Mouse (Mus musculus) kidney, adult 2 months (tissue): ENCODE data around the gene Prkg1. TPM values are rescaled to one million over a fixed set of nuclear protein-coding genes. Genes with fewer than 3 reads are reported as not detected.

Source experiments
- DNase-seq: peaks from one replicate; pipeline ENCODE4 v3.0.0; 2021
- H3K27ac ChIP-seq: fragments of 200-500 bp; 2 replicates; pipeline ENCODE4 v1.5.1; 2012; ENCODE audit warnings: low read depth, low read length, control low read depth, inconsistent platforms; ENCODE audit not compliant: insufficient read depth
- H3K27me3 ChIP-seq: fragments of 200-500 bp; replicated peaks from 2 replicates; pipeline ENCODE4 v1.6.1; 2012; ENCODE audit warnings: mild to moderate bottlenecking, moderate library complexity, low read length, inconsistent platforms; ENCODE audit not compliant: control insufficient read depth, insufficient read depth
- H3K36me3 ChIP-seq: fragments of 200-500 bp; 2 replicates; pipeline ENCODE4 v1.6.1; 2012; ENCODE audit warnings: mild to moderate bottlenecking, moderate library complexity, low read length, inconsistent platforms; ENCODE audit not compliant: control insufficient read depth, insufficient read depth
- H3K4me1 ChIP-seq: fragments of 200-500 bp; 2 replicates; pipeline ENCODE4 v1.6.1; 2011; ENCODE audit warnings: low read length; ENCODE audit not compliant: control insufficient read depth, insufficient read depth
- H3K4me3 ChIP-seq: fragments of 200-500 bp; 2 replicates; pipeline ENCODE4 v1.5.1; 2011; ENCODE audit warnings: mild to moderate bottlenecking, low read depth, low read length, control low read depth; ENCODE audit not compliant: insufficient read depth
- CTCF ChIP-seq: fragments of 200-500 bp; conservative IDR thresholded peaks from 2 replicates; pipeline ENCODE4 v1.5.1; 2011; ENCODE audit warnings: low read depth, mild to moderate bottlenecking, control low read depth, low read length, moderate library complexity, mixed read lengths; ENCODE audit not compliant: insufficient read depth, insufficient read length
- POLR2A ChIP-seq: fragments of 200-500 bp; IDR thresholded peaks from one replicate; pipeline ENCODE4 v1.6.1; 2011; ENCODE audit warnings: low read depth, low read length, control low read depth
- WGBS: fragments of 180-500 bp; shearing (Covaris S2); methylation state at CpG from one replicate; pipeline ENCODE4 v1.1.7; 2018; 5-methylcytosine and 5-hydroxymethylcytosine counted together
- polyA plus RNA-seq: library from polyadenylated mRNA; depleted of rRNA; stranded (reverse); fragments of >200 nt; gene quantifications from 2 replicates; pipeline ENCODE4 v1.2.3, GENCODE M21; 2012

Prkg1 gene
- polyA plus RNA-seq, 1 experiment = 1.7 TPM

DNA sequence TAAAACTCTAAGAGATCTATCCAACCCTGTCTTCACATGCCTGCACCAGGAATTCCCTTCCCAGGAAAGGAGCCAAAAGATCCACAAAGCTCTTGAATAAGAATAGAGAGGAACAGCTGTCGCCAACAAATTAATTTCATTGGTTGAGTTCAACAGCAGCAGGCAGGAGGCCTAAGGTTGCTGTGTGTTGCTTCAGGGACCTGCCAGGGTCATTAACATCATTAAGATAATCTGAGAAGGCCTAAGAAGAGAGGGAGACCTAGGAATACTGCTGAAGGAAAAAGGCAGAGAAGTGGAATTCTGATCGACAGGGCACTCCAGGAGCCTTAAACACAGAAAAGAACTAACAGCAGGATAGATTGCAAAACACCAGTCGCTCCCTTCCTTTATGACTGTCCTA is 413.0 kb downstream of the Prkg1 start:
- DNase-seq = no peak

DNA sequence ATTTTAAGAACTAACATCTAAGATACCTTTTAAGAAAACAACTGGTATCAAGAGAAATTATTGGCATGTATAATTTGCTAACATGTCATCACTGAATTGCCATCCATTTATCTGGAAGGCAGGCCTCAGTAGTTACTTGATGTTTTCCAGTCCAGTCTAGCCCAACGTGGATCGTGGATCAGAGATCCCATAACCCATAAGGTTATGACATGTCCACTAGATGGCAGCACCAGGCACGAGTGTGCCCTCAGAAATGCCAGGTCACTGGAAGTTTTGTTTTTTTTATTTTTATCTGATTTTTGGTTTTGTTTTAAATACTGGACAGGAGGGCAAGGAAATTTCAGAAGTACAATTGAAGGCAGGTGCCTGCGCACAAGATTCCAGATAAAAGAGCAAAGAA is 422.7 kb downstream of the Prkg1 start:
- Histone ChIP-seq H3K27me3 (no peaks in the 10 kb centered on the region), H3K4me3 (no peak overlapping the region), H3K4me1 (no peaks in the 10 kb centered on the region), H3K27ac (no peak overlapping the region), H3K36me3 (no peaks in the 10 kb centered on the region)
- WGBS = 19% methylated on average over 4 of the region's 4 CpGs
- TF ChIP-seq POLR2A (no peak), CTCF (peak; percentile 83)
- peak; percentile 61 for DNase-seq

More for the DNA sequence above, 413.0 kb downstream of the Prkg1 start:
- H3K27ac ChIP-seq = no peak overlapping the region
- H3K27me3 ChIP-seq = no peaks in the 10 kb centered on the region; the same call in 1 of the 2 replicates
- TF ChIP-seq CTCF (no peak), POLR2A (no peak)
- H3K36me3 ChIP-seq = no peaks in the 10 kb centered on the region
- 68% methylated on average over 3 of the region's 3 CpGs for WGBS
- H3K4me3 ChIP-seq = no peak overlapping the region
- H3K4me1 ChIP-seq = no peaks in the 10 kb centered on the region

DNA sequence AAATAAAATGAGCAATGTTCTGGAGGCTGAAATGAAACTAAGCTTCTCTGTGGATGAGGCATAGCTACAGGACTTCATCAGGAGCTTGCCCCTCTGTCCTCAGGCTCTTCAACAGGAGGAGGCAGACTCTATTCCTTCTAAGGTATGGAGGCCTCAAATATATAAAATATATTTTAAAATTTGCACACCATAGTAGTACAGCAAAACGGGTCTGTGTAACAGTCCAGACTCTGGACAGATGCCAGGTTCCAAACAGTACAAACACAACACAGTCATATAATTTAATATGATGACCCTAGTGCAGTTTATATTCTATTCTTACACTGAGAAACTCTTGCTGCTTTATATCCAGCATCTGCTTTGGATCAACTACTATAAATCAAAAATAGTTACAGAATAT is 423.9 kb downstream of the Prkg1 start:
- TF ChIP-seq POLR2A (no peak), CTCF (no peak)
- H3K36me3 ChIP-seq = no peaks in the 10 kb centered on the region
- DNase-seq = no peak
- no peaks in the 10 kb centered on the region for H3K27me3 ChIP-seq
- no peak overlapping the region for H3K27ac ChIP-seq
- WGBS = 48% methylated on average over 1 of the region's 1 CpGs
- H3K4me1 ChIP-seq = no peaks in the 10 kb centered on the region
- no peak overlapping the region for H3K4me3 ChIP-seq

DNA sequence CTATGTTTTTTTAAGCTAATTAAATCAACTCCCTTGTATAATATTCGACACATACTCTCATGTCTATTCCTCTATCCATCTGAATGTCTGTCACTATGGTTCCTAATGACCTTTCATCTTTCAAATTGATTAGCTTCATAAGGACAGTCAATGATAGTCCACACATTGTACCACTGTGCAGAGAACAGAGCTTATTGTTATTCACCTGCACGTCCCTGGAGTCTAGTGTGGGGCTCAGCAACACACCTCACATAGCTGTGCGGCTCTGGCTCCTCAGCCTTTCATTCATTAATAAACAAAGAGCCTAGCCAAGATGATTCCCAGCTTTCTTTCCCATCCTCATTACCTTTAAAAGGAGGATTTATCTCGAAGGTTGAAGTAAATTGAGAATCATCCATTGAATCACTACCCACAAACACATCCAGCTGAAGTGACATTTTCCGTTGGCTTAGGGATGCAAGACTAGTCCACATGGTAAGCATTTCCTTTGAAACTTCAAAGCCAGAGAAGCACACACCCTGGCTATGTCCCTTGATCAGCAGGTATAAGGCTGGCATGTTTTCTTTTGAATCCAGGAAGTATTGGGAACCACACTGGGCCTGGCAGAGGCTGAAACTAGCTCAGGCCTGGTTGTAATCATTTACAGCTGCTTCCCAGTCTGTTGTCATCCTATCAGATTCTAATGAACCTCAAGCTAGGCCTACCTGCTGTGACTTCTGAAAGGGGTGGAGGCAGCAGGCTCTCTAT is 426.3 kb downstream of the Prkg1 start:
- Histone ChIP-seq H3K4me1 (no peaks in the 10 kb centered on the region), H3K4me3 (no peak overlapping the region), H3K36me3 (no peaks in the 10 kb centered on the region), H3K27ac (no peak overlapping the region), H3K27me3 (no peaks in the 10 kb centered on the region)
- DNase-seq = no peak
- WGBS = 77% methylated on average over 5 of the region's 5 CpGs
- no peak for TF ChIP-seq CTCF
- no peak for TF ChIP-seq POLR2A

DNA sequence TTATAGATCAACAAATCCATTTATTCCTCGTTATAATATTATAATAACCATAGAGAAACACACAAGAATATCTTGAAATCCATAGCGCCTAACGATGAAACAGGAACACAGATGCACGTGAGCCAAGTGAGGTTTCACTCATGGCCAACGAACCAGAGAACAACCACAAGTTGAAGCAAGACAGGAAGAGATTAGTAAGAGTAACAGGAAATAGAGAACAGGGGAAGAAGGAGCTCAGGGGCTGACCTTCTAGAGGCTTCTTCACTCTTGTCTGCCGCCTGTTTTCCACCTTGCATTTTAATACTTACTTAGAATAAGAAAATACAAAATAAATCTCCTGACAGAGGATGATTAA is 427.0 kb downstream of the Prkg1 start:
- 72% methylated on average over 6 of the region's 6 CpGs for WGBS
- Histone ChIP-seq H3K27me3 (no peaks in the 10 kb centered on the region), H3K36me3 (no peaks in the 10 kb centered on the region), H3K4me3 (no peak overlapping the region), H3K27ac (no peak overlapping the region), H3K4me1 (no peaks in the 10 kb centered on the region)
- TF ChIP-seq POLR2A = no peak
- TF ChIP-seq CTCF = no peak
- DNase-seq = no peak

DNA sequence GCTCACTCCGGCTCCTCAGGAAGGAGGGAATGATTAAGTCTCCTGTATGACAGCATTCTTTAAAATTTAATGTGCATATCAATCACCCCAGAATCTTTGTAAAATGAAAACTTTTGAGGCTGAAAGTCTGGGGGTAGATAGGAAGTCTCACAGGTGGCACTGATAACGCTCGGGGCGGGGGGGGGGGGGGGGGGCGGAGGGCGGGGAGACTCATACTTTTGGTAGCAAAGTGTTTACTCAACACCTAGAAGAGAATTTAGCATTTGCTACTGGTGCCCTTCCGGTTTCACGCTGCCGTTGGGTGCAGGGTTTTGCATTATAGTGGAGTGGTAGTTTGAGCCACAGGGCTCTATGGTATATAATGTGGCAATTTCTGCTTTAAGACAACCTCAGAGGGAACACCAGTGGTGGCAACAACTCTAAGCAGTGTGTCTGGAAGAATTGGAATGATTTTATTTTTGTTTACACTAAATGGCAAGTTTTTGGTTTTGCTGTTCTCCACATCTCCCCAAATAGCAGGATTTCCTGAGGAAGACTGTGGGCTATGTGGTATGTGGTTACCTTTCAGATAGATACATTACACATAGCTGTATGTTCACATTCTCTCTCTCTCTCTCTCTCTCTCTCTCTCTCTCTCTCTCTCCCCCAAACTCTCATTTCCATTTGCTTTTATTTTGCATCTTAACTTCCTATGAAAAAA is 427.5 kb downstream of the Prkg1 start:
- no peak for DNase-seq
- no peaks in the 10 kb centered on the region for H3K4me1 ChIP-seq
- H3K27me3 ChIP-seq = no peaks in the 10 kb centered on the region
- WGBS = 81% methylated on average over 9 of the region's 9 CpGs
- H3K36me3 ChIP-seq = no peaks in the 10 kb centered on the region
- no peak overlapping the region for H3K4me3 ChIP-seq
- TF ChIP-seq CTCF (no peak), POLR2A (no peak)
- H3K27ac ChIP-seq = no peak overlapping the region

DNA sequence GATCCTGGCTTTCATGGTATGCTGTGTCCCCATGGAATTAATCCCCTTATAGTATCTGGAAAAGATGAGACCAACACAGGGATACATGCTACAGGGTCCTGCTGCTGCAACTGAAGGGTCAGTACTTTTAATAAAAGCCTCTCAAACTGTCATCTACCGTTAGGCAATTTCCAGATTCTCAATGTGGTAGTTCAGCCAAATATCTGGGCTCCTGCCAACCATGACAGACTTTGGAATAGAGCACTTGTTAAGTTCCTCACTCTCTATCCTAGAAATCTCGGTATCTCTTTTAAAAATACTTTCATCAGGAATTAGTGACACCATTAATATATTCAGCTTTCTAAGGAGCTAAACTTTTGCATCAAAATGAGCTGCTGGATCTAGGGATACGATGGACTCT is 428.5 kb downstream of the Prkg1 start:
- Histone ChIP-seq H3K27me3 (no peaks in the 10 kb centered on the region), H3K4me1 (no peaks in the 10 kb centered on the region), H3K4me3 (no peak overlapping the region), H3K36me3 (no peaks in the 10 kb centered on the region), H3K27ac (no peak overlapping the region)
- no peak for TF ChIP-seq POLR2A
- no peak for TF ChIP-seq CTCF
- 42% methylated on average over 3 of the region's 3 CpGs for WGBS
- peak; percentile 9 for DNase-seq
